Mouse (Mus musculus): ENCODE results near the gene Slc39a8. TPM values are rescaled to one million over a fixed set of nuclear protein-coding genes. Genes with fewer than 3 reads are reported as not detected.
A peak's percentile ranks its signal among the peaks of the same experiment; 100 is the strongest.

The Slc39a8 gene
- 9.5 and 15.2 TPM in 2 replicates for polyA plus RNA-seq (2014; fragmentation: Nextera tagmentation; extraction: Ambion mirVana)

DNA sequence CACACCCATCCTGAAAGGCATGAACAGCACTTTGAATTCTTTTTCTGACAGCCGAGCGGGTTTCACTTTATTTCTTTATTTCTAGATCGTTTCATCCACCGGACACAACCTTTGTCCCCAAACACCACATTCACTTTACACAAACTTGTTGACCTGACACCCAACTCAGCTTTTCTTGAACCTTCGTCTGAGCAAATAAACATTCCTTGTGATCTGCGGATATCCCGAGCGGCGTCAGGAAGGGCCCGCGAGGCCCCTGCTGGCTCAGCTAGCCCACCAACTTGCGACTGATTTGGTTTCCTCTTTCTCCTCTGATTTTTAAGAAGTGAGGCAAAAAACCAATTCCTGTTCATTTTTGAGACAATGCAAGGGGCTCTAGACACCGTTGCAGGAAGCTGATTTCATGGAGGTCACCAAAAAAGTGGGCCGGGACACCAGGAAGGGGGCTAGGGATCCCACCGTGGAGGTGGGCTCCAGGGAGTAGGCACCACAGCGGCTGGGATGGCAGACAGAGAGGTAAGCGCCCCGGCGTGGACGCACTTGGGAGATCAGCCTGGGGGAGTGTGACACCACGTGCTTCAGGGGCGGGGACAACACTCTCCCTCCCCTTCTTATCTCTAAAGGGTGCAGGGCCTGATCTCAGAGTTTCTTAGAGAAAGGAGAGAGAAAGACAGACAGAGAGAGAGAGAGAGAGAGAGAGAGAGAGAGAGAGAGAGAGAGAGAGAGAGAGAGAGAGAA, at the start of gene Slc39a8:
Gene Slc39a8 (plus strand): TSS at position 264 of the 738 bp plus-strand sequence.
- peak; percentile 94 for ATAC-seq (ENCODE audit: low FRiP score, low TSS enrichment)
- 4% methylated on average over 22 of the region's 22 CpGs for WGBS

DNA sequence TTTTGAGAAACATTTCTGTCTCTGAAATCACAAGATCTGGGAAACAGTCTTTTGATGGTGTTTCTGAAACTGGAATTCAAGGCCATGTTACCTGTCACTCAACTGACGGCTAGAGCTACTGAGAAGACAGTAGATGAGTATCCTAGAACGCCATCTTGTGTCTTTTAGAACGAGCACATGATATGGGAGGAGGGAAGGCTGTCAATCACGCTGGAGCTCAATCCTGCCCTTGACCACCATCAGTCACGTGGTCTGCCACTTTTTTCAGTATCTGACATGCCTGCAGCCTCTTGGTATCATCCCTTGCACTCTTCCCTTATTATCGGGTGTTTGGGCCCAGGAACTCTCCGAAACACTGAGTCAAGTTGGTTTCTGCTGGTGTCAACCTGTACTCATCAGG, 40.0 kb upstream of the Slc39a8 start:
- no peak overlapping the region for H3K4me3 ChIP-seq (ENCODE audit: low read length)
- H3K36me3 ChIP-seq (ENCODE audit: control insufficient read depth, insufficient read depth, low read length): no peaks in the 10 kb centered on the region
- H3K4me2 ChIP-seq (replicated peaks; ENCODE audit: low read depth, low read length): no peak overlapping the region
- H3K27me3 ChIP-seq (ENCODE audit: control insufficient read depth, insufficient read depth, low read length): no peaks in the 10 kb centered on the region
- H3K9me3 ChIP-seq (ENCODE audit: control insufficient read depth, low read length): no peaks in the 10 kb centered on the region
- no peak overlapping the region for H3K9ac ChIP-seq (ENCODE audit: low read depth, low read length)
- no peak for ATAC-seq (ENCODE audit: low FRiP score, low TSS enrichment)
- no peak overlapping the region for H3K27ac ChIP-seq (ENCODE audit: low read depth, low read length)
- H3K4me1 ChIP-seq (ENCODE audit: control insufficient read depth, insufficient read depth, low read length): no peaks in the 10 kb centered on the region
- 87% methylated on average over 7 of the region's 7 CpGs for WGBS

More for the DNA sequence above, at the start of gene Slc39a8:
- Histone ChIP-seq H3K27me3 (ENCODE audit: control insufficient read depth, insufficient read depth, low read length) (no peaks in the 10 kb centered on the region), H3K4me3 (ENCODE audit: low read length) (peak within 1 kb of the TSS; percentile 66), H3K9me3 (ENCODE audit: control insufficient read depth, low read length) (no peaks in the 10 kb centered on the region), H3K4me1 (ENCODE audit: control insufficient read depth, insufficient read depth, low read length) (0 out of 2 replicates have a peak, but pooled peaks cover 8% of the 10 kb centered on the region), H3K36me3 (ENCODE audit: control insufficient read depth, insufficient read depth, low read length) (no peaks in the 10 kb centered on the region), H3K4me2 (replicated peaks; ENCODE audit: low read depth, low read length) (peak within 1 kb of the TSS; percentile 83), H3K27ac (ENCODE audit: low read depth, low read length) (peak within 1 kb of the TSS; percentile 51; the same call in 1 of the 2 replicates), H3K9ac (ENCODE audit: low read depth, low read length) (peak within 1 kb of the TSS; percentile 67)

GRCm38 (mm10) chr3:135796117-135796516, 29.0 kb upstream of the Slc39a8 start:
- Histone ChIP-seq H3K4me2 (replicated peaks; ENCODE audit: low read depth, low read length) (no peak overlapping the region), H3K4me3 (ENCODE audit: low read length) (no peak overlapping the region), H3K9me3 (ENCODE audit: control insufficient read depth, low read length) (no peaks in the 10 kb centered on the region), H3K27me3 (ENCODE audit: control insufficient read depth, insufficient read depth, low read length) (no peaks in the 10 kb centered on the region), H3K36me3 (ENCODE audit: control insufficient read depth, insufficient read depth, low read length) (no peaks in the 10 kb centered on the region), H3K9ac (ENCODE audit: low read depth, low read length) (no peak overlapping the region), H3K4me1 (ENCODE audit: control insufficient read depth, insufficient read depth, low read length) (no peaks in the 10 kb centered on the region), H3K27ac (ENCODE audit: low read depth, low read length) (no peak overlapping the region)
- WGBS: 90% methylated on average over 6 of the region's 6 CpGs
- no peak for ATAC-seq (ENCODE audit: low FRiP score, low TSS enrichment)

GRCm38 (mm10) chr3:135798241-135798640, 26.8 kb upstream of the Slc39a8 start:
- WGBS: 57% methylated on average over 3 of the region's 3 CpGs
- Histone ChIP-seq H3K27ac (ENCODE audit: low read depth, low read length) (no peak overlapping the region), H3K36me3 (ENCODE audit: control insufficient read depth, insufficient read depth, low read length) (no peaks in the 10 kb centered on the region), H3K4me2 (replicated peaks; ENCODE audit: low read depth, low read length) (no peak overlapping the region), H3K4me3 (ENCODE audit: low read length) (no peak overlapping the region), H3K9ac (ENCODE audit: low read depth, low read length) (no peak overlapping the region), H3K4me1 (ENCODE audit: control insufficient read depth, insufficient read depth, low read length) (no peaks in the 10 kb centered on the region), H3K27me3 (ENCODE audit: control insufficient read depth, insufficient read depth, low read length) (no peaks in the 10 kb centered on the region), H3K9me3 (ENCODE audit: control insufficient read depth, low read length) (no peaks in the 10 kb centered on the region)
- ATAC-seq (ENCODE audit: low FRiP score, low TSS enrichment): no peak

DNA sequence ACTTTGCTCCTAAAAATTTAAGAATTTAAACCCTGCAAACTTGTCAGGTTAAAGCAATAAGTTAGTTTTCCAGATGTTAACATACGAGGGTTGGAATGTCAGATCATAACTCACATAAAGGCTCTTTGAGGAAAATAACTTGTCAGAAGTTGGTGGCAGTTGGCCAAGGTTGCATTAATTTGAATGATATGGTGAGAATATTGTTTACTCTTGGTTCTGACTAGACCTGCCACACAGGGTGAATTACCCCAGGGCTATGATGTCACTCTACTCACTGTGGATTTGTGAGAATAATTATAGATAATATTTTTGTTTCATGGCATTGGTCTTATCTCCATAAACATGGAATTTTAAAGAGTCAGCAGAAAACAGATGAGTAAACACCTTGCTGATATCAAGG, 26.4 kb upstream of the Slc39a8 start:
- no peak for ATAC-seq (ENCODE audit: low FRiP score, low TSS enrichment)
- no peaks in the 10 kb centered on the region for H3K4me1 ChIP-seq (ENCODE audit: control insufficient read depth, insufficient read depth, low read length)
- no peaks in the 10 kb centered on the region for H3K27me3 ChIP-seq (ENCODE audit: control insufficient read depth, insufficient read depth, low read length)
- H3K4me3 ChIP-seq (ENCODE audit: low read length): no peak overlapping the region
- no peak overlapping the region for H3K4me2 ChIP-seq (replicated peaks; ENCODE audit: low read depth, low read length)
- no peak overlapping the region for H3K27ac ChIP-seq (ENCODE audit: low read depth, low read length)
- no peaks in the 10 kb centered on the region for H3K36me3 ChIP-seq (ENCODE audit: control insufficient read depth, insufficient read depth, low read length)
- no peak overlapping the region for H3K9ac ChIP-seq (ENCODE audit: low read depth, low read length)
- H3K9me3 ChIP-seq (ENCODE audit: control insufficient read depth, low read length): no peaks in the 10 kb centered on the region
- 38% methylated on average over 1 of the region's 1 CpGs for WGBS

DNA sequence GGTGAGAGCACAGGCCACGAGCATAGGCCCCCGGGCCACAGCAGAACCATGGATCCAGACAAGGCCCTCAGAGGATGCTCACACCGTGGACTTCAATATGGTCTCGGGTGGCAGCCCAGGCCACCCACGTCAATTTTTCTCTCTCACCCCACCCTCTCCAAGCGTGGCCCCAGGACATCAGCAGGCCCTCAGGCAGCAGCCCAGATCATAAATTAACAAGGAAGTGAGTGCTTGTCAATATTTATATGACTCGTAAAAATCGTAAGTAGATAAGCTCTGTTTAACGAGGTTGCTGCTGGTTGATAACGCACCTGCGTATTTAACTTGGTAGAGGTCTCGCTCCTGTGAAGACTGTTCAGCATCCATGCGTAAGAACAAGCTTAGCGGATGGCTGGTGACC, 10.4 kb upstream of the Slc39a8 start:
- no peak overlapping the region for H3K4me2 ChIP-seq (replicated peaks; ENCODE audit: low read depth, low read length)
- H3K9ac ChIP-seq (ENCODE audit: low read depth, low read length): no peak overlapping the region
- no peaks in the 10 kb centered on the region for H3K36me3 ChIP-seq (ENCODE audit: control insufficient read depth, insufficient read depth, low read length)
- 80% methylated on average over 14 of the region's 14 CpGs for WGBS
- H3K4me1 ChIP-seq (ENCODE audit: control insufficient read depth, insufficient read depth, low read length): no peaks in the 10 kb centered on the region
- ATAC-seq (ENCODE audit: low FRiP score, low TSS enrichment): no peak
- H3K27ac ChIP-seq (ENCODE audit: low read depth, low read length): no peak overlapping the region
- no peaks in the 10 kb centered on the region for H3K9me3 ChIP-seq (ENCODE audit: control insufficient read depth, low read length)
- no peak overlapping the region for H3K4me3 ChIP-seq (ENCODE audit: low read length)
- H3K27me3 ChIP-seq (ENCODE audit: control insufficient read depth, insufficient read depth, low read length): no peaks in the 10 kb centered on the region

DNA sequence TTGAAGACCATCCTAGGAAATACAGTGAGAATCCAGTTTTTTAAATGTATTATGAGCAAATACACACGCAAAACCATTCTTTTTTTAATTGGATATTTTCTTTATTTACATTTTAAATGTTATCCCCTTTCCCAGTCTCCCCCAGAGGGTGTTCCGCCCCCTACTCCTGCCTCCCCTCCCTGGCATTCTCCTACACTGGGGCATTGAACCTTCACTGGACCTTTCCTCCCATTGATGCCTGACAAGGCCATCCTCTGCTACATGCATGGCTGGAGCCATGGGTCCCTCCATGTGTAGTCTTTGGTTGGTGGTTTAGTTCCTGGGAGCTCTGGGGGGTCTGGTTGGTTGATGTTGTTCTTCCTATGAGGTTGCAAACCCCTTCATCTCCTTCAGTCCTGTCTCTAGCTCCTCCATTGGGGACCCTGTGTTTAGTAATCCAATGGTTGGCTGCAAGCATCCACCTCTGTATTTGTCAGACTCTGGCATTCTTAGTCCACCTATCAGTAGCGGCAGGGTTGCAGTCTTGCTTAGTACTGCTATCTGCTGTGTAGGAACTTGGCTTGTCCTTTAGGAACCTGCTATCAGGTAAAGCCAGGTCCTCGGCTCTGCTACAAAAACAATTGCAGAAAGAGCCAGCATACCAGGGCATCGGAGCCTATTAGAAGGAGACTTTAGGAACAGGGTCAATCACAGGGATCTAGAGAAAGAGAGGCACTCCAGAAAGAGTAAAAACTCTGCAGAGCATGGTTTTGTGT, 8.9 kb upstream of the Slc39a8 start:
- 84% methylated on average over 5 of the region's 5 CpGs for WGBS
- Histone ChIP-seq H3K27me3 (ENCODE audit: control insufficient read depth, insufficient read depth, low read length) (no peaks in the 10 kb centered on the region), H3K9ac (ENCODE audit: low read depth, low read length) (no peak overlapping the region), H3K9me3 (ENCODE audit: control insufficient read depth, low read length) (no peaks in the 10 kb centered on the region), H3K4me1 (ENCODE audit: control insufficient read depth, insufficient read depth, low read length) (no peaks in the 10 kb centered on the region), H3K27ac (ENCODE audit: low read depth, low read length) (no peak overlapping the region), H3K36me3 (ENCODE audit: control insufficient read depth, insufficient read depth, low read length) (no peaks in the 10 kb centered on the region), H3K4me2 (replicated peaks; ENCODE audit: low read depth, low read length) (no peak overlapping the region), H3K4me3 (ENCODE audit: low read length) (no peak overlapping the region)
- peak; percentile 62; the same call in 1 of the 2 replicates for ATAC-seq (ENCODE audit: low FRiP score, low TSS enrichment)

- no peak overlapping the region for H3K9ac ChIP-seq (ENCODE audit: low read depth, low read length)
- no peak overlapping the region for H3K4me2 ChIP-seq (replicated peaks; ENCODE audit: low read depth, low read length)
- WGBS: 59% methylated on average over 1 of the region's 1 CpGs
- H3K36me3 ChIP-seq (ENCODE audit: control insufficient read depth, insufficient read depth, low read length): no peaks in the 10 kb centered on the region
- no peaks in the 10 kb centered on the region for H3K4me1 ChIP-seq (ENCODE audit: control insufficient read depth, insufficient read depth, low read length)
- no peak overlapping the region for H3K27ac ChIP-seq (ENCODE audit: low read depth, low read length)
- no peak for ATAC-seq (ENCODE audit: low FRiP score, low TSS enrichment)
- H3K27me3 ChIP-seq (ENCODE audit: control insufficient read depth, insufficient read depth, low read length): no peaks in the 10 kb centered on the region
- no peaks in the 10 kb centered on the region for H3K9me3 ChIP-seq (ENCODE audit: control insufficient read depth, low read length)
- no peak overlapping the region for H3K4me3 ChIP-seq (ENCODE audit: low read length)
Measured at GRCm38 (mm10) chr3:135817124-135817523, 8.0 kb upstream of the Slc39a8 start.

DNA sequence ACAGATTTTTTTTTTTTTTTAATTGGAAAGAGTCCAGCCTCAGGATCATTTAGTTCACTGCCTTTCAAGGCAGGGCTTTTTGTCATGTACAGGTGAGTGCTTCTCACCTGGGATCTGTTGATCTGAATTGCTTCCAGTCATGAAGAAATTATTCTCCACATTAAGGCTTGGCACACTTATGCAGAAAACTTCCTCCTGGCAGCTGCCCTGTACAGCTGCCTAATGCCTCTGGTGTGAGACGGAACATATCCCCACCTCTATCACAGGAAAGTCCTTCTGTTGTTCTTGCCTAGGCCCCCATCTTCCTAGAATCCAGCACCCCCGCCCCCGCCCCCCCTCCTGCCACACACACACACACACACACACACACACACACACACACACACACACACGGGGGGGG, 643 bp upstream of the Slc39a8 start:
- WGBS: 32% methylated on average over 3 of the region's 4 CpGs
- Histone ChIP-seq H3K4me1 (ENCODE audit: control insufficient read depth, insufficient read depth, low read length) (0 out of 2 replicates have a peak, but pooled peaks cover 8% of the 10 kb centered on the region), H3K27ac (ENCODE audit: low read depth, low read length) (no peak overlapping the region), H3K4me2 (replicated peaks; ENCODE audit: low read depth, low read length) (no peak overlapping the region), H3K27me3 (ENCODE audit: control insufficient read depth, insufficient read depth, low read length) (no peaks in the 10 kb centered on the region), H3K9ac (ENCODE audit: low read depth, low read length) (no peak overlapping the region), H3K36me3 (ENCODE audit: control insufficient read depth, insufficient read depth, low read length) (no peaks in the 10 kb centered on the region), H3K9me3 (ENCODE audit: control insufficient read depth, low read length) (no peaks in the 10 kb centered on the region), H3K4me3 (ENCODE audit: low read length) (peak overlapping the region; percentile 66; the same call in 1 of the 2 replicates)
- ATAC-seq (ENCODE audit: low FRiP score, low TSS enrichment): no peak
